Mouse (Mus musculus): ENCODE data around the gene Stum. TPM values are rescaled to one million over a fixed set of nuclear protein-coding genes. Genes with fewer than 3 reads are reported as not detected.
A peak's percentile ranks its signal among the peaks of the same experiment; 100 is the strongest.

Gene Stum
- polyA plus RNA-seq, 1 experiment = 14.8 TPM

DNA sequence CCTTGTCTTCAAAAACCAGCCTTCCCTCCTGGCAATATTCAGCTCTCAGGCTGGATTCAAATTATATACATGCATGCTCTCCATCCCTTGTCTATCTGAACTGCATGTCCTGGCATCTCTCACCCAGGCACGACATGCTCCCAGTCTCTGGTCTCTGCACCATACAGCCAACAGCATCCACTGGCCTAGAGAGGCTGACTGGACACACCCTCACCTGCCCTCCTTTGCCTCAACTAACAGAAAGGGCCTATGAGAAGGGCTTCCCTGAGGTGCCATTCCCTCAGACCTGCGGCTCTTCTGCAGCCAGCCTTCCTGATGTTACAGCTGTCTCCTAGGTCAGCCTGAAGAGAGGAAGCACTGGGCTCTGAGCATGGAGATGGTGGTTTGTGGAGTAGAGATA lies 64.2 kb downstream of the Stum start:
- Histone ChIP-seq H3K4me1 (ENCODE audit: control insufficient read depth, insufficient read depth, insufficient read length, low read length) (peaks cover 15% of the 10 kb centered on the region), H3K27ac (ENCODE audit: insufficient read depth, low read depth, low read length) (no peak overlapping the region), H3K36me3 (ENCODE audit: control insufficient read depth, insufficient read depth, low read length) (peaks cover 4% of the 10 kb centered on the region; the same call in 1 of the 2 replicates), H3K27me3 (ENCODE audit: control insufficient read depth, insufficient read depth, low read length) (no peaks in the 10 kb centered on the region), H3K4me3 (ENCODE audit: low read depth, low read length) (no peak overlapping the region)
- TF ChIP-seq POLR2A (IDR thresholded peaks at IDR 0.05; ENCODE audit: low read depth, low read length) (no peak), CTCF (IDR thresholded peaks at IDR 0.05; ENCODE audit: extremely low read depth, insufficient read length, insufficient replicate concordance, low read depth, low read length) (no peak)
- WGBS = 87% methylated on average over 2 of the region's 2 CpGs

- TF ChIP-seq CTCF (IDR thresholded peaks at IDR 0.05; ENCODE audit: extremely low read depth, insufficient read length, insufficient replicate concordance, low read depth, low read length) (no peak), POLR2A (IDR thresholded peaks at IDR 0.05; ENCODE audit: low read depth, low read length) (no peak)
- H3K36me3 ChIP-seq (ENCODE audit: control insufficient read depth, insufficient read depth, low read length) = peaks cover 4% of the 10 kb centered on the region; the same call in 1 of the 2 replicates
- H3K4me1 ChIP-seq (ENCODE audit: control insufficient read depth, insufficient read depth, insufficient read length, low read length) = peaks cover 5% of the 10 kb centered on the region; the same call in 1 of the 2 replicates
- H3K27me3 ChIP-seq (ENCODE audit: control insufficient read depth, insufficient read depth, low read length) = no peaks in the 10 kb centered on the region
- H3K4me3 ChIP-seq (ENCODE audit: low read depth, low read length) = no peak overlapping the region
- H3K27ac ChIP-seq (ENCODE audit: insufficient read depth, low read depth, low read length) = no peak overlapping the region
- 62% methylated on average over 2 of the region's 2 CpGs for WGBS
These were observed 66.2 kb downstream of the Stum start for GRCm38 (mm10) chr1:180417118-180417517.

DNA sequence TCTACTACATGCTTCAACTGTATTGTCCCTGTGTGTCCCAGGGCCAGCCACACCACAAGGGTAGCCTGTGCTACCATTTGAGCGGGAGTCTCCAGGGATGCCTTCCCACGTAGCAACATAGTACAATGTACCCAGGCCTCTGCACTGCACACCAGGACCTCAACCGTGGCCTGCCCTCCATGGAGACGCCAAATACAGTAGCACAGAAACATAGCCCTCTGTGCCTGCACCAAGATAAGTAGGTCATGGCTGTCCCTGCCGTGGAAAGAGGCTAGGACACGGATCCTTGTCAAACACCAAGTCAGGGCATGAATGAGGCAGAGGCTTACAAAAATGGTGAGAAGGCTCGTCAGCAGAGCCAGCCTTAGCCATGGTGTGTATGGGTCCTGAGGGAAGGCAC lies 67.5 kb downstream of the Stum start:
- WGBS = 88% methylated on average over 7 of the region's 7 CpGs
- H3K36me3 ChIP-seq (ENCODE audit: control insufficient read depth, insufficient read depth, low read length) = peaks cover 4% of the 10 kb centered on the region; the same call in 1 of the 2 replicates
- 0 out of 2 replicates have a peak, but pooled peaks cover 2% of the 10 kb centered on the region for H3K4me1 ChIP-seq (ENCODE audit: control insufficient read depth, insufficient read depth, insufficient read length, low read length)
- TF ChIP-seq POLR2A (IDR thresholded peaks at IDR 0.05; ENCODE audit: low read depth, low read length) = no peak
- no peak for TF ChIP-seq CTCF (IDR thresholded peaks at IDR 0.05; ENCODE audit: extremely low read depth, insufficient read length, insufficient replicate concordance, low read depth, low read length)
- no peaks in the 10 kb centered on the region for H3K27me3 ChIP-seq (ENCODE audit: control insufficient read depth, insufficient read depth, low read length)
- H3K4me3 ChIP-seq (ENCODE audit: low read depth, low read length) = no peak overlapping the region
- H3K27ac ChIP-seq (ENCODE audit: insufficient read depth, low read depth, low read length) = no peak overlapping the region

- Histone ChIP-seq H3K27me3 (ENCODE audit: control insufficient read depth, insufficient read depth, low read length) (no peaks in the 10 kb centered on the region), H3K4me1 (ENCODE audit: control insufficient read depth, insufficient read depth, insufficient read length, low read length) (0 out of 2 replicates have a peak, but pooled peaks cover 2% of the 10 kb centered on the region), H3K27ac (ENCODE audit: insufficient read depth, low read depth, low read length) (no peak overlapping the region), H3K4me3 (ENCODE audit: low read depth, low read length) (no peak overlapping the region), H3K36me3 (ENCODE audit: control insufficient read depth, insufficient read depth, low read length) (peaks cover 4% of the 10 kb centered on the region; the same call in 1 of the 2 replicates)
- TF ChIP-seq POLR2A (IDR thresholded peaks at IDR 0.05; ENCODE audit: low read depth, low read length) = no peak
- no peak for TF ChIP-seq CTCF (IDR thresholded peaks at IDR 0.05; ENCODE audit: extremely low read depth, insufficient read length, insufficient replicate concordance, low read depth, low read length)
- WGBS = 63% methylated on average over 4 of the region's 4 CpGs
These were observed 68.2 kb downstream of the Stum start for GRCm38 (mm10) chr1:180415064-180415463.

DNA sequence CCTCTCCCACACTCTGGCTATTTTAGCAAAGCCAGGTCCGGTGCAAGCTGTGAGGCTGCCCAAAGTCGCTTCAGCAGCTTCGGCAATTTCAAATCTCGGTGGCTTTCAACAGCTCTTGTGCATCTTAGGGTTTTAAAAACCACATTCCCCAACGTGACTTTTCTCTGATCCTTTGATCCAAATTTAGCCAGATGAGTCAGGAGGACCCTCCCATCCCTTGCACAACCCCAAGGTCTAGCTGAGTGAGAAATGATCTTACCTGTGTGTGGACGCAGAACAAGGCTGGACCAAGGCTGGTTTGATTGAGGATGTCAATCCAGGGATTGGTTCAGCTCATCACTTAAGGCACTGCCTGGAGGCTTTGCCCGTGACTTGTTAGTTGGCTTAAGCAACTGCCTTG lies 73.0 kb downstream of the Stum start:
- Histone ChIP-seq H3K4me3 (ENCODE audit: low read depth, low read length) (no peak overlapping the region), H3K27ac (ENCODE audit: insufficient read depth, low read depth, low read length) (no peak overlapping the region), H3K27me3 (ENCODE audit: control insufficient read depth, insufficient read depth, low read length) (no peaks in the 10 kb centered on the region), H3K4me1 (ENCODE audit: control insufficient read depth, insufficient read depth, insufficient read length, low read length) (peaks cover 28% of the 10 kb centered on the region), H3K36me3 (ENCODE audit: control insufficient read depth, insufficient read depth, low read length) (peaks cover under 1% of the 10 kb centered on the region; the same call in 1 of the 2 replicates)
- TF ChIP-seq CTCF (IDR thresholded peaks at IDR 0.05; ENCODE audit: extremely low read depth, insufficient read length, insufficient replicate concordance, low read depth, low read length) = no peak
- TF ChIP-seq POLR2A (IDR thresholded peaks at IDR 0.05; ENCODE audit: low read depth, low read length) = no peak
- whole genome bisulfite sequencing = 84% methylated on average over 7 of the region's 7 CpGs

DNA sequence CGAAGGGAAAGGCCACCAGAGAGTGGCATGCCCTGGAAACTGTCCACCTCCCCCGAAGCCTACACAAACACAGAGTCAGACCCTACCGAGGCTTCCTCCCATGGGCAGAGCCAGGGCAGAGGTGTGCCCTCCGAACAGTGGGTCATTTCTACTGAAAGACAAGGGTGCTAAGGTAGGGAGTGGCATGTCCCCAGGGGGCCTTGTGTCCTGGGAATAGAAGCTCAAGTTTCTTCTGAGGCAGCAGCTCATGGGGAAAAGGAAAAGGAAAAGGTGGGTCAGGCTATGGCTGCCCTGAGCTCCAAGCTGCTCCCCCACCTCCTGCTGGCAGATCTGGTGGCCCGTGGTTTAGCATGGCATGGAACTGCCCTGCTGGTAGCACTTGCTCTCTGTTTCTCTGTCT lies 73.5 kb downstream of the Stum start:
- H3K27ac ChIP-seq (ENCODE audit: insufficient read depth, low read depth, low read length) = no peak overlapping the region
- TF ChIP-seq CTCF (IDR thresholded peaks at IDR 0.05; ENCODE audit: extremely low read depth, insufficient read length, insufficient replicate concordance, low read depth, low read length) (no peak), POLR2A (IDR thresholded peaks at IDR 0.05; ENCODE audit: low read depth, low read length) (no peak)
- H3K4me1 ChIP-seq (ENCODE audit: control insufficient read depth, insufficient read depth, insufficient read length, low read length) = peaks cover 34% of the 10 kb centered on the region
- 81% methylated on average over 5 of the region's 5 CpGs for WGBS
- H3K4me3 ChIP-seq (ENCODE audit: low read depth, low read length) = no peak overlapping the region
- no peaks in the 10 kb centered on the region for H3K27me3 ChIP-seq (ENCODE audit: control insufficient read depth, insufficient read depth, low read length)
- H3K36me3 ChIP-seq (ENCODE audit: control insufficient read depth, insufficient read depth, low read length) = no peaks in the 10 kb centered on the region; the same call in 1 of the 2 replicates

GRCm38 (mm10) chr1:180408832-180409231 lies 74.5 kb downstream of the Stum start:
- no peak for TF ChIP-seq POLR2A (IDR thresholded peaks at IDR 0.05; ENCODE audit: low read depth, low read length)
- no peak for TF ChIP-seq CTCF (IDR thresholded peaks at IDR 0.05; ENCODE audit: extremely low read depth, insufficient read length, insufficient replicate concordance, low read depth, low read length)
- H3K36me3 ChIP-seq (ENCODE audit: control insufficient read depth, insufficient read depth, low read length) = no peaks in the 10 kb centered on the region; the same call in 1 of the 2 replicates
- peaks cover 43% of the 10 kb centered on the region for H3K4me1 ChIP-seq (ENCODE audit: control insufficient read depth, insufficient read depth, insufficient read length, low read length)
- H3K4me3 ChIP-seq (ENCODE audit: low read depth, low read length) = no peak overlapping the region
- peak overlapping the region; percentile 8; the same call in 1 of the 2 replicates for H3K27ac ChIP-seq (ENCODE audit: insufficient read depth, low read depth, low read length)
- 19% methylated on average over 9 of the region's 9 CpGs for WGBS
- no peaks in the 10 kb centered on the region for H3K27me3 ChIP-seq (ENCODE audit: control insufficient read depth, insufficient read depth, low read length)

All from small intestine, adult 2 months (tissue).